Comparison of ENCODE assay signal across 8 mouse cellular contexts in the genomic region with DNA sequence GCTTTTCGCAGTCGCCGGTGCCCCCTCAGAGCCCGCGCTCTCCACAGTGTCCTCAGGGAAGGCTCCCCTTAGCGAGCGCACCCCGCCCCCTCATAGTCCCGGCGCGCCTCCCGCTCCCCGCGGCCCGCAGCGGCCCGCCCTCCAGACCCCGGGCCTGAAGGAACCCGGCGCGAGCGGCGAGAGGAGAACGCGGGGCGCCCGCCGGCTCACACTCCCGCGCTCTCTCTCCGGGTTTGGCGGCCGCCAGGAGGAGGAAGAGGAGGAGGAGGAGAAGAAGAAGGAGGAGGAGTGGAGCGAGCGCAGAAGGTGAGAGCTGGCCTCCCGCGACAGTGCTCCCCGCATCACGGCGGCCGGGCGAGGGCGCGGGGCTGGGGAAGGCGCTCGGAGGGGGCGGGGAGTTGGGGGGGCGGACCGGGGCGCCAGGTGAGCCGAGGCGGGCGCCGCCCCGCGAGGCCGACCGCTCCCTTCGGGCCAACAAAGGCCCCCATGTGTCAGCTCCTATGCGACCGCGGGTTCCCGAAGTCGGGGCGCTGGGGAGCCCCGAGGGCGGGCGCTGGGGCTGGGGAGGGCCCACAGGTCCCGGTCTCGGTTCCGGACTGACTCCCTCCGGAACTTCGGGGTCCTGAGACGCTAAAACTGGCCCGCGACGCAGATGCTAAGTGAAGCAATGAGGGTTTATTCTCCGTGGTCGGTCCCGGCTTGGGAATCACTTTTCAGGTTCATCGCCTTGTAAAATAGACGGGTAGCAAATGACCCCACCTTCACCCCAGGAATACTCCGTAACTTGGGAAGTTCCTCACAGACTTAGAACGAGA. TPM values are rescaled to one million over a fixed set of nuclear protein-coding genes. Genes with fewer than 3 reads are reported as not detected.
DNase-seq lines count a peak whose midpoint lies in the region; ATAC-seq and TF ChIP-seq lines count a peak whose summit lies in the region.

No protein-coding gene starts in this region.

- H3K9me3 ChIP-seq in liver, postnatal 0 days (ENCODE audit: low read length) = no peaks in the 10 kb centered on the region

- WGBS in cerebellum, adult 2 months = 2% methylated on average over 76 of the region's 84 CpGs
- under 1% methylated on average over 46 of the region's 84 CpGs for WGBS in liver, postnatal 0 days (ENCODE audit: insufficient replicate concordance)

- H3K4me2 ChIP-seq in liver, postnatal 0 days (ENCODE audit: low read depth, low read length) = peak overlapping the region; percentile 99

- 0 out of 2 replicates have a peak overlapping the region, but pooled peaks have one; percentile 20 for H3K27ac ChIP-seq in cerebellum, adult 2 months (ENCODE audit: insufficient read depth, low read length)
- peak overlapping the region; percentile 66 for H3K27ac ChIP-seq in liver, postnatal 0 days (ENCODE audit: low read depth)

- no peak; the same call in none of the 2 replicates for ATAC-seq in cerebellum, adult (ENCODE audit: insufficient number of reproducible peaks, low FRiP score, low TSS enrichment)
- ATAC-seq in hematopoietic stem cell, adult 5-6 weeks (replicated peaks in 1 of 2; ENCODE audit: insufficient read depth in 1 of 2, low FRiP score in 2 of 2, low TSS enrichment in 1 of 2, low read depth in 1 of 2, poor library complexity in 2 of 2, severe bottlenecking in 2 of 2) = peak; percentile 33 to 71; a peak in 3 of 4 replicates
- ATAC-seq in liver, postnatal 0 days = peak; percentile 67

- no peaks in the 10 kb centered on the region for H3K36me3 ChIP-seq in liver, postnatal 0 days (replicated peaks; ENCODE audit: insufficient read depth, low read length)

- no peak for TF ChIP-seq POLR2A in cerebellum, adult 2 months (IDR thresholded peaks at IDR 0.05; ENCODE audit: borderline replicate concordance, insufficient read depth, low read length)

- no peak for TF ChIP-seq EP300 in liver, postnatal 0 days (IDR thresholded peaks at IDR 0.05; ENCODE audit: low read depth)

- no peak for DNase-seq in cerebellum, adult 2 months
- DNase-seq in urinary bladder, adult 2 months (ENCODE audit: low spot score) = peak; percentile 40
- DNase-seq in urinary bladder, postnatal 10 days (ENCODE audit: low spot score) = no peak
- DNase-seq in liver, postnatal 0 days = peak; percentile 33
- DNase-seq in right cerebral cortex, adult 2 months (ENCODE audit: low spot score in 2 of 2) = peak; percentile 35
- DNase-seq in yolk sac, embryonic 10.5 days (ENCODE audit: low spot score) = no peak

- H3K4me3 ChIP-seq in cerebellum, adult 2 months (replicated peaks; ENCODE audit: insufficient read depth, low read depth, low read length) = peak overlapping the region; percentile 87
- peak overlapping the region; percentile 81 for H3K4me3 ChIP-seq in liver, postnatal 0 days (ENCODE audit: low read depth, low read length)

- peak overlapping the region; percentile 74 for H3K9ac ChIP-seq in liver, postnatal 0 days (replicated peaks)

- no peak for TF ChIP-seq CTCF in cerebellum, adult 2 months (IDR thresholded peaks at IDR 0.05; ENCODE audit: borderline replicate concordance, insufficient read depth, low read depth, low read length)
- TF ChIP-seq CTCF in liver, postnatal 0 days (IDR thresholded peaks at IDR 0.05; ENCODE audit: low read depth) = no peak

- H3K4me1 ChIP-seq in cerebellum, adult 2 months (ENCODE audit: control insufficient read depth, insufficient read depth, low read length) = no peaks in the 10 kb centered on the region
- H3K4me1 ChIP-seq in liver, postnatal 0 days (ENCODE audit: insufficient read depth) = peaks cover 8% of the 10 kb centered on the region

- no peaks in the 10 kb centered on the region for H3K27me3 ChIP-seq in cerebellum, adult 2 months (ENCODE audit: control insufficient read depth, insufficient read depth, low read length)
- H3K27me3 ChIP-seq in liver, postnatal 0 days (ENCODE audit: insufficient read depth, low read length) = peaks cover 29% of the 10 kb centered on the region

RNA-seq across cellular contexts. Expression of a gene that starts 0.5 kb away (rescaled TPM):
- polyA plus RNA-seq in cerebellum, adult 2 months (2012; rRNA removed) = 363 and 385 TPM in 2 replicates
- polyA plus RNA-seq in urinary bladder, adult 2 months (2012; rRNA removed) = 14.6 and 19.2 TPM in 2 replicates
- total RNA-seq in hematopoietic stem cell, adult 5-6 weeks (2017) = 48.4 and 59.8 TPM in 2 replicates
- polyA plus RNA-seq in liver, postnatal 0 days (2015; fragmentation: Nextera tagmentation; extraction: Ambion mirVana) = 8.1 and 9.6 TPM in 2 replicates

RNA-seq across cellular contexts. Expression of a gene that starts 50.8 kb away (rescaled TPM):
- polyA plus RNA-seq in cerebellum, adult 2 months (2012; rRNA removed) = 13.9 and 14.4 TPM in 2 replicates
- 3.0 and 3.9 TPM in 2 replicates for polyA plus RNA-seq in urinary bladder, adult 2 months (2012; rRNA removed)
- total RNA-seq in hematopoietic stem cell, adult 5-6 weeks (2017) = 2.0 and 2.8 TPM in 2 replicates
- 51.0 and 55.0 TPM in 2 replicates for polyA plus RNA-seq in liver, postnatal 0 days (2015; fragmentation: Nextera tagmentation; extraction: Ambion mirVana)

Comparison
In these comparisons a context has a peak if more than half of its experiments do, and no peak if none do; other contexts are left out.
1. DNase-seq: peak in urinary bladder, adult 2 months (single experiment), liver, postnatal 0 days (single experiment) and right cerebral cortex, adult 2 months (2 of 2); none in cerebellum, adult 2 months (0 of 2), urinary bladder, postnatal 10 days (single experiment) and yolk sac, embryonic 10.5 days (single experiment).
2. RNA of a gene that starts 0.5 kb away (polyA plus RNA-seq): 363 to 385 TPM in cerebellum, adult 2 months; 14.6 to 19.2 TPM in urinary bladder, adult 2 months and 8.1 to 9.6 TPM in liver, postnatal 0 days; every median in the first group is over 10 times any median in the second.